Mouse (Mus musculus): ENCODE results near the gene Pla2g2e.

DNA sequence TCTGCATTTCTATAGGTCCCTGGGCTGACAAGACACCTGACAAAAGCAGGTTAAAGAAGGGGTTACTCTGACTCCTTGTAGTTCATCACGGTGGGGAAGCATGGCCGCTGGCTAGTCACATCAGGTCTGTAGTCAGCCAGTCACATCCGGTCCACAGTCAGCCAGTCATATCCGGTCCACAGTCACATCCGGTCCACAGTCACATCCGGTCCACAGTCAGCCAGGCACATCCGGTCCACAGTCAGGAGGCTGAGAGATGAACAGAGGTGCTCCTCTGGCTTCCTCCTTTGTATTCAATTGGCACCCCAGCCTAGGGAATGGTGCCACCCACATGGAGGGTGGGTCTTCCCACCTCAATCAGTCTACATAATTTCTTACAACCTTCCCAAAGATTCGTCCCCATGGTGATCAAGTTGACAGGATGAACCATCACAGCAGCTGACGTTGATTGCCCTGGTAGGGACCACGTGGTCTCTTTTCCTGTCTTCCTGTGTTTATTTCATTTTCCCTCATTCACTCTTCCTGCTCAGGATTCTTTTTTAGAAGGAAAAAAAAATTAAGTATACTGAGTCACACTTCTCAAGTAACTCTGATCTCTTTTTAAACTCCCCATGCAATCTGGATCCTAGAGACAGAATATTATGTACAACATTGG is 14.3 kb upstream of the Pla2g2e start, which contains the start of gene Pla2g5:
- TF ChIP-seq CTCF (IDR thresholded peaks at IDR 0.05; ENCODE audit: borderline replicate concordance, insufficient read depth, low read length) (no peak), POLR2A (IDR thresholded peaks at IDR 0.05; ENCODE audit: low read depth, low read length) (no peak)

Data from embryonic fibroblast, embryonic 13.5 days (primary cell).